Mouse (Mus musculus) lung, postnatal 0 days (tissue): ENCODE measurements around the gene Hist2h2bb. TPM values are rescaled to one million over a fixed set of nuclear protein-coding genes. Genes with fewer than 3 reads are reported as not detected.
"Not testable (repeated sequence)": the region's sequence is repeated elsewhere in the genome, so short reads cannot be mapped to it uniquely, and the experiment has no call there.

Source experiments
- ATAC-seq: fragments of 200-750 bp; cut with Nextera tagmentation; 2 replicates; pipeline ENCODE4 v1.8.0; 2017; ENCODE audit warnings: moderate library complexity
- DNase-seq: peaks from one replicate; pipeline ENCODE4 v3.0.0-alpha.2; 2016; ENCODE audit warnings: low spot score
- H3K27ac ChIP-seq: fragments of 300-500 bp; sonication (generic); 2 replicates; pipeline ENCODE4 v1.5.1; 2014; ENCODE audit warnings: antibody characterized with exemption, mild to moderate bottlenecking, low read length, mixed read lengths
- H3K27me3 ChIP-seq: fragments of 300-500 bp; sonication (generic); replicated peaks from 2 replicates; pipeline ENCODE4 v1.6.1; 2014; ENCODE audit warnings: low read length, mixed read lengths; ENCODE audit not compliant: insufficient read depth
- H3K36me3 ChIP-seq: fragments of 300-500 bp; sonication (generic); 2 replicates; pipeline ENCODE4 v1.6.1; 2014; ENCODE audit warnings: low read length, mixed read lengths; ENCODE audit not compliant: insufficient read depth
- H3K4me1 ChIP-seq: fragments of 300-500 bp; sonication (generic); 2 replicates; pipeline ENCODE4 v1.6.1; 2014; ENCODE audit warnings: antibody characterized with exemption, low read depth, low read length, mixed read lengths; ENCODE audit not compliant: insufficient read depth
- H3K4me2 ChIP-seq: fragments of 300-500 bp; sonication (generic); replicated peaks from 2 replicates; pipeline ENCODE4 v1.6.1; 2014; ENCODE audit warnings: low read depth, mild to moderate bottlenecking, low read length, moderate library complexity, mixed read lengths
- H3K4me3 ChIP-seq: fragments of 300-500 bp; sonication (generic); 2 replicates; pipeline ENCODE4 v1.5.1; 2014; ENCODE audit warnings: low read depth, low read length
- H3K9ac ChIP-seq: fragments of 300-500 bp; sonication (generic); replicated peaks from 2 replicates; pipeline ENCODE4 v1.6.1; 2014; ENCODE audit warnings: low read depth, mild to moderate bottlenecking
- H3K9me3 ChIP-seq: fragments of 300-500 bp; sonication (generic); 2 replicates; pipeline ENCODE4 v1.6.1; 2016; ENCODE audit warnings: low read length, mixed read lengths
- CTCF ChIP-seq: IDR thresholded peaks from 2 replicates; pipeline ENCODE4 v1.5.1; 2016; ENCODE audit warnings: antibody characterized with exemption, mild to moderate bottlenecking
- EP300 ChIP-seq: IDR thresholded peaks from 2 replicates; pipeline ENCODE4 v1.6.1; 2016; ENCODE audit warnings: antibody characterized with exemption, mild to moderate bottlenecking, control low read depth
- WGBS: fragments of 180-500 bp; shearing (Covaris S2); extraction: QIAGEN DNeasy Blood & Tissue Kit; methylation state at CpG from one replicate; pipeline ENCODE4 v1.1.7; 2014; 5-methylcytosine and 5-hydroxymethylcytosine counted together
- polyA plus RNA-seq: library from polyadenylated mRNA; unstranded; fragments of >200 nt; fragmentation: Nextera tagmentation; extraction: Ambion mirVana; gene quantifications from 2 replicates; pipeline ENCODE4 v1.2.1, GENCODE M21; 2015

Gene Hist2h2bb
- 0.48 and 2.9 TPM in 2 replicates for polyA plus RNA-seq

DNA sequence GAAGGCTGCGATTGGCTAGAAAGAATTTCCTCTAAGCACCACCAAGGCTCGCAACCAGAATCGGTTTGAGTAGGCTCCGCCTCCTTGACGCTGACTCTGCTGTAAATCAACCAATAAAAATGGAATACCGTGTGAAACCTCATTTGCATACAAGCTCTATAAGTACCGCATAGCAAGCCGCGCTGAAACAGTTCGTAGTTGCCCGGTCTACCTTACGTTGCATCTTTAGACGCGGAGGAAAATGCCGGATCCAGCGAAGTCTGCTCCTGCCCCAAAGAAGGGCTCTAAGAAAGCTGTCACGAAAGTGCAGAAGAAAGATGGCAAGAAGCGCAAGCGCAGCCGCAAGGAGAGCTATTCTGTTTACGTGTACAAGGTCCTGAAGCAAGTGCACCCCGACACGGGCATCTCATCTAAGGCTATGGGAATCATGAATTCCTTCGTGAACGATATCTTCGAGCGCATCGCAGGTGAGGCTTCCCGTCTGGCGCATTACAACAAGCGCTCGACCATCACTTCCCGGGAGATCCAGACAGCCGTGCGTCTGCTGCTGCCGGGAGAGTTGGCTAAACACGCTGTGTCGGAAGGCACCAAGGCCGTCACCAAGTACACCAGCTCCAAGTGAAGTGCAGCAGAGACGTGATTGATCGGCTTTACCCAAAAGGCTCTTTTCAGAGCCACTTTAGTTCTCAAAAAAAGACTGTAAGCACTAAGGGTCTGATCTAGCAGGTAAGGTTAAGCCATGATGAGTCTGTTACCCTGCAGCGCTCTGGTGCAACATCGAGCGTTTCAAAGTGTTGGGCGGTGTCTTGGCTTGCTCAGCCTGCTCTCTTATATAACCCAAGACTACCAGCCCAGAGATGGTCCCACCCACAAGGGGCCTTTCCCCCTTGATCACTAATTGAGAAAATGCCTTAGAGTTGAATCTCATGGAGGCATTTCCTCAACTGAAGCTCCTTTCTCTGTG, at the start of gene Hist2h2bb:
Gene Hist2h2bb (plus strand): TSS at position 242 of the 964 bp plus-strand sequence.
- H3K27ac ChIP-seq: peak within 1 kb of the TSS; percentile 92

DNA sequence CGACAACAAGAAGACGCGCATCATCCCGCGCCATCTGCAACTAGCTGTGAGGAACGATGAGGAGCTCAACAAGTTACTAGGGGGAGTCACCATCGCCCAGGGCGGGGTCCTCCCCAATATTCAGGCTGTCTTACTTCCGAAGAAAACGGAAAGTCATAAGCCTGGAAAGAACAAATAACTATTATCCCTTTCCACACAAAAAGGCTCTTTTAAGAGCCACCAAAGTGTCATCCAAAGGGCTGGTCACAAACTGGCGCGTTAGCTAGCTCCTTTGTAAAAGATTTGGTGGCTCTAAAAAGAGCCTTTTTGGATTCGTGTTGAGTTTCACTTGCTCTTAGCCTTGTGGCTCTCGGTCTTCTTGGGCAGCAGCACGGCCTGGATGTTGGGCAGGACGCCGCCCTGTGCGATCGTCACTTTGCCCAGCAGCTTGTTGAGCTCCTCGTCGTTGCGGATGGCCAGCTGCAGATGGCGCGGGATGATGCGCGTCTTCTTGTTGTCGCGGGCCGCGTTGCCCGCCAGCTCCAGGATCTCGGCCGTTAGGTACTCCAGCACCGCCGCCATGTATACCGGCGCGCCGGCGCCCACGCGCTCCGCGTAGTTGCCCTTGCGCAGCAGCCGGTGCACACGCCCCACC, 49.3 kb upstream of the Hist2h2bb start:
- DNase-seq, H3K9me3 ChIP-seq, H3K27me3 ChIP-seq, H3K36me3 ChIP-seq, H3K4me1 ChIP-seq: not testable (repeated sequence)
- WGBS: 1% methylated on average over 23 of the region's 47 CpGs
- Histone ChIP-seq H3K27ac (peak overlapping the region; percentile 98), H3K4me2 (peak overlapping the region; percentile 74), H3K9ac (peak overlapping the region; percentile 89), H3K4me3 (peak overlapping the region; percentile 64)
- TF ChIP-seq CTCF: peak; percentile 6; the same call in 1 of the 2 replicates
- ATAC-seq: peak; percentile 9

More for the DNA sequence above, at the start of gene Hist2h2bb:
- Histone ChIP-seq H3K4me2 (peak within 1 kb of the TSS; percentile 87), H3K36me3 (no peaks in the 10 kb centered on the region), H3K4me1 (no peaks in the 10 kb centered on the region), H3K27me3 (no peaks in the 10 kb centered on the region), H3K9me3 (no peaks in the 10 kb centered on the region), H3K9ac (peak within 1 kb of the TSS; percentile 42), H3K4me3 (peak within 1 kb of the TSS; percentile 49)
- under 1% methylated on average over 45 of the region's 45 CpGs for WGBS
- peak; percentile 99 for DNase-seq
- peak; percentile 96 for ATAC-seq
- no peak for TF ChIP-seq EP300
- TF ChIP-seq CTCF: no peak

GRCm38 (mm10) chr3:96220765-96221639, 48.5 kb upstream of the Hist2h2bb start, which contains the start of the genes Hist2h2ac and Hist2h2be:
Hist2h2ac (minus strand) TSS chr3:96220880.
Hist2h2be (plus strand) TSS chr3:96221119.
- Histone ChIP-seq H3K4me1 (peaks cover 9% of the 10 kb centered on the region; the same call in 1 of the 2 replicates), H3K27me3 (no peaks in the 10 kb centered on the region), H3K9me3 (no peaks in the 10 kb centered on the region), H3K4me2 (peak within 1 kb of the TSS; percentile 74), H3K9ac (peak within 1 kb of the TSS; percentile 89), H3K36me3 (no peaks in the 10 kb centered on the region), H3K4me3 (peak within 1 kb of the TSS; percentile 64), H3K27ac (peak within 1 kb of the TSS; percentile 98)
- ATAC-seq (peak; percentile 93), DNase-seq (peak; percentile 98)
- 1% methylated on average over 43 of the region's 43 CpGs for WGBS
- TF ChIP-seq EP300 (no peak; the same call in none of the 2 replicates), CTCF (0 out of 2 replicates have a peak, but pooled peaks have one; percentile 20)

DNA sequence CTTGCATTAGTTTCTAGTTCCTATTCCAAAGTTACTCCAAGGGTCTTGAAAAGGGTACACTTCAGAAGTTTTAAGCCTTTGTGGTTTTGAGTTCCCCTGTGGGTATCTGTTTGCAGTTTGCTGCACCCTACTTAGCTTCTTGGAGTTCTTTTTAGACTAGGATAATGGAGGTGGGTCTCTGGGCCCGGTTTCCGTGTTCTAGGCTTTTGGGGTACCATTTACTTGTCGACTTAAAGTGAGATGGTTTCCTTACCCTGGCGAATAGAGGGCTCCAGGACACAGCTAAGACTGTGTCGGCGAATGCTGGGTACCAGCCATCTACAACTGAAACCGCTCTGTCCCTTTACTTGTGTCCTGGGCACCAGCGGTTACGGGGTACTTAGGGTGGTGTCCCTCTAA, 47.9 kb upstream of the Hist2h2bb start:
- H3K4me3 ChIP-seq: peak overlapping the region; percentile 64
- no peaks in the 10 kb centered on the region for H3K27me3 ChIP-seq
- peak overlapping the region; percentile 98 for H3K27ac ChIP-seq
- H3K4me1 ChIP-seq: peaks cover 9% of the 10 kb centered on the region; the same call in 1 of the 2 replicates
- no peaks in the 10 kb centered on the region for H3K36me3 ChIP-seq
- ATAC-seq (no peak), DNase-seq (no peak)
- H3K9me3 ChIP-seq: no peaks in the 10 kb centered on the region
- TF ChIP-seq CTCF (no peak), EP300 (no peak)
- 22% methylated on average over 9 of the region's 9 CpGs for WGBS
- 0 out of 2 replicates have a peak overlapping the region, but pooled peaks have one; percentile 37 for H3K9ac ChIP-seq
- peak overlapping the region; percentile 74 for H3K4me2 ChIP-seq

- no peak for TF ChIP-seq EP300
- no peak for TF ChIP-seq CTCF
- H3K4me3 ChIP-seq: no peak overlapping the region
- H3K4me1 ChIP-seq: peaks cover 9% of the 10 kb centered on the region; the same call in 1 of the 2 replicates
- DNase-seq: no peak
- H3K4me2 ChIP-seq: no peak overlapping the region; the same call in 1 of the 2 replicates
- no peak overlapping the region for H3K9ac ChIP-seq
- H3K9me3 ChIP-seq: no peaks in the 10 kb centered on the region
- no peaks in the 10 kb centered on the region for H3K27me3 ChIP-seq
- no peak overlapping the region for H3K27ac ChIP-seq
- WGBS: 84% methylated on average over 4 of the region's 4 CpGs
- no peaks in the 10 kb centered on the region for H3K36me3 ChIP-seq
- ATAC-seq: no peak
Measured at GRCm38 (mm10) chr3:96222774-96223173, 46.8 kb upstream of the Hist2h2bb start.
